Mouse (Mus musculus): ENCODE measurements around the gene BC025920.

Gene BC025920

DNA sequence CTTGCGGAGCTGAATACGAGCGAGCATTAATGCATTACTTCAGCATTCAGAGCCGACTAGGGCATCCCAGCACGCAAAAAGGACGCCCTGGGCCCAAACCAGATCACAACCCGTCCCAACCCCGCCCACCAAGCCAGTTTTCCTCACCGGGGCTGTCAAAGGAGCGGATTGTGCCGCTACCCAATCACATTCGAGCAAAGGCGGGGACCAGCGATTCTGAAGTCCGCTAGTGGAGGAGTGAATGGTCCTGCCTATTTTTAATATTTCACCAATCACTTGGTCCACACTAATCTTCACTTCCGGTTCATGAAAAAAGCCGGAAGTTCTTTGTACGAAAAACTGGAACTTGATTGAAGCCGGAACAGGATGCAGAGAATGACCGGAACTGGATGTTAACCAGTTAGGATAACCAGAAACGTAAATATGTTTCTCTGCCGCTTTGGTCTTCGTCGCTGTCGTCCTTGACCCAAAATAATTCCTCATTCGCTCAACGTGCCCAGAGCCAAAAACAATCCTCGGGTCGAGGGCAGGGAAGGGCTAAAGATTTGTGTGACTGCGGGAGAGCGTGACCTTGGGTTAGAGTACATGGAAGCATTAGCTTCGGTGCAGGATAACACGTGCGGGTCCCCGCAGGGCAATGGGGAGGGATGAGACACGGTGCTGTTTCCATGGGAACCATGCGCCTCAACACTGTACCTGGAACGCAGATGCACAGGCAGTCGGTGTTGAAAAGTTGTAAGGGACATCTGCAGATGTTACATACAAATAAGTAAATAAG is at the start of gene BC025920:
TSS of gene BC025920 (plus strand) at position 297 of the 778 bp plus-strand sequence.
- Histone ChIP-seq H3K36me3 (ENCODE audit: control insufficient read depth, insufficient read depth, low read length, poor library complexity, severe bottlenecking) (no peaks in the 10 kb centered on the region), H3K27me3 (ENCODE audit: control insufficient read depth, insufficient read depth, low read length, poor library complexity, severe bottlenecking) (no peaks in the 10 kb centered on the region)
- DNase-seq (ENCODE audit: low read depth, low spot score) = peak; percentile 95

DNA sequence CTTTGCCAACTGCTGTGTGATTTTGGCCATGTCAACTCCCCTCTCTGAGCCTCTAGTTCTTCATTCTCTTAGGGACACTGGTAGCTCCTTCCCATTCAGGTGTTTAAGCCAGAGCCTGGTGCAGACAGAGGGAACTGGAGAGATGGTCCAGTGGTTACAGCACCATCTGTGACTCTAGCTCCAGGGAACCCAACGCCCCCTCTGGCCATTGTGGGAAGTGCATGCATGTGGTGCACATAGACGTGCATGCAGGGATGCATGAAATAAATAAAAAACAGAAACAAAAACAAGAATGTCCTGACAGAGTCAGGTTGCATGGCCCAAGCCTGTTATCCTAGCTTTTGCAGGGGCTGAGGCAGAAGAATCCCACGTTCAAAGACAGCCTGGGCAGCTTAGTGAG is 49.8 kb upstream of the BC025920 start:
- DNase-seq (ENCODE audit: low read depth, low spot score) = no peak
- H3K27me3 ChIP-seq (ENCODE audit: control insufficient read depth, insufficient read depth, low read length, poor library complexity, severe bottlenecking) = no peaks in the 10 kb centered on the region
- H3K36me3 ChIP-seq (ENCODE audit: control insufficient read depth, insufficient read depth, low read length, poor library complexity, severe bottlenecking) = no peaks in the 10 kb centered on the region

DNA sequence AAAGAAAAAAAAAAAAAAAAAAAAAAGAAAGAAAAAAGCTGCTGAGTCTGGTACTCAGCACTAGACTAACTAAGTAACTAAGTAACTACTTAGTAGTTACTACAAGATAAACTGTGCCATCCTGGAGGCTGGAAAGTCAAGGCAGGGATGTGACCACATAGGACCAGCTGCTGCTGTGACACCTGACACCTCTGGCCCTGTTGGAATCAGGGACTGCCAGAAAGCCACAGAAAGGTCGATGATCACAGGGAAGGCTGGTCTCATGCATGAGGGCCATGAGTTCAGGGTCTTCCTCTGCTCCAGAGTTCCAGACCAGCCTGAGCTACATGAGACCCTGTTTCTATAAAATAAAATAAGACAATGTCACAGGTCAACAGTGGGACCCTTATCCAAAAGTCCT is 48.6 kb upstream of the BC025920 start:
- Histone ChIP-seq H3K36me3 (ENCODE audit: control insufficient read depth, insufficient read depth, low read length, poor library complexity, severe bottlenecking) (peaks cover 2% of the 10 kb centered on the region; the same call in 1 of the 2 replicates), H3K27me3 (ENCODE audit: control insufficient read depth, insufficient read depth, low read length, poor library complexity, severe bottlenecking) (no peaks in the 10 kb centered on the region)
- no peak for DNase-seq (ENCODE audit: low read depth, low spot score)

DNA sequence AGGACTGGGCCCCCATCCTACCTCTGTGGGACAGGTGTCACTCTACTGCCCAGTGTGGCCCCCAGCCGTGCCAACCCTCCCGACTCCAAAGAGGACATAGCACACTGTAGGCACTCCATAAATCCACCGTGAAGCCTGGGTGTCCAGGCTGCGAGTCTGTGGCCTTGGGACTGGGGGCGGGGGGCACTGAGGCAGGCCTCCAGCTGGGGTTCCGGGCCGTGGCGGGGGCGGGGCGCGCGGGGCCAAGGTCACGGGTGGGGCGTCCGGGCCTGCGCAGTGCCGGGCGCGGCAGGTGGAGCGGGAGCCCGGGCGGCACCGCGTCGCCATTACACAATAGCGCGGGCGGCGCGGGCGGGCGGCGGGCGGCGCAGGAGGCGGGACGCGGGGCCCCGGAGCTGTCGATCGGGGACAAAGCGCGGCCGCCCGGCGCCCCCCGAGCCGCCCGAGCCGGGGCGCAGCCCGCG is 46.9 kb upstream of the BC025920 start, which contains the start of gene Aes:
TSS of gene Aes (plus strand) at position 326 of the 464 bp plus-strand sequence.
- H3K27me3 ChIP-seq (ENCODE audit: control insufficient read depth, insufficient read depth, low read length, poor library complexity, severe bottlenecking) = no peaks in the 10 kb centered on the region
- peaks cover 2% of the 10 kb centered on the region; the same call in 1 of the 2 replicates for H3K36me3 ChIP-seq (ENCODE audit: control insufficient read depth, insufficient read depth, low read length, poor library complexity, severe bottlenecking)
- DNase-seq (ENCODE audit: low read depth, low spot score) = peak; percentile 68

DNA sequence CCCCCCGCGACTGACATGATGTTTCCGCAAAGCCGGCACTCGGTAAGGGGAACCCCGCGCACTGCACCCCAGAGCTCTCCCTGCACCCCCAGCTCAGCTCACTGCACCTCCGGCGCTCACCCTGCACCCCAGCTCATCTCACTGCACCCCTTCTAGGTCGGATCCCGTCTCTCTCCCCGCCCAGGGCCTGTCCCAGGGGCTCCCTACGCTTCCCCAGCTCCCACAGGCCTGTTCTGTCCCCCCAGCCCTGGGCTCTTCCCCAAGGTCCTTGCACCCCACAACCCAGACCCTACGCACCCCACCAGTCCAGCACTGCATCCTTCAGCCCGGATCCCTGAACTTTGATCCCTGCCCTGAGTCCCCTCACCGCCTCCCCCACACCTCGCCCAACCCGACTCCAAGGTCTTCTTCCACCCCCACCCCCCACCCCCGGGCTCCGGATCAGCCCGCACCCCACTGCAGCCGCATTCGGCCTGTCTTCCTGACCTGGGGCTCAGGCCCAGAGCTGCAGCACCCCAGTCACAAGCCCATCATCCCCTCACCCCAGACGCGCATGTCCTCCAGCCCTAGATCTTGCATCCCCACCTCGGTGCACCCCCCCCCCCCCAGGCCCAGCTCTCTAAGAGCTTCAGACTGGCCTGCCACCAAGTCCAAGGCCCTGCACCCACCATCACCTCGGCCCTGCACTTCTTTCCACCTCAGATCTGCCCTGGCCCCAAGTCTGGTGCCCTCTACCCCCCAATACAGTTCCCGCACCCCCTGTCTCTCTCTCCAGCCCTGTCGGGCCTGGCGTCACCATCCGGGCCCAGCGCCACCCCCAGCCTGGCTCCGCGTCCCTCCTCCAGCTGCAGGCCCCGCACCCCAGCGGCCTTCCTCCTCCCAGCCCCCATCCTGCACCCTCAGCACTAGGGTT is 46.2 kb upstream of the BC025920 start:
- DNase-seq (ENCODE audit: low read depth, low spot score) = peak; percentile 45
- peaks cover 5% of the 10 kb centered on the region for H3K36me3 ChIP-seq (ENCODE audit: control insufficient read depth, insufficient read depth, low read length, poor library complexity, severe bottlenecking)
- no peaks in the 10 kb centered on the region for H3K27me3 ChIP-seq (ENCODE audit: control insufficient read depth, insufficient read depth, low read length, poor library complexity, severe bottlenecking)

DNA sequence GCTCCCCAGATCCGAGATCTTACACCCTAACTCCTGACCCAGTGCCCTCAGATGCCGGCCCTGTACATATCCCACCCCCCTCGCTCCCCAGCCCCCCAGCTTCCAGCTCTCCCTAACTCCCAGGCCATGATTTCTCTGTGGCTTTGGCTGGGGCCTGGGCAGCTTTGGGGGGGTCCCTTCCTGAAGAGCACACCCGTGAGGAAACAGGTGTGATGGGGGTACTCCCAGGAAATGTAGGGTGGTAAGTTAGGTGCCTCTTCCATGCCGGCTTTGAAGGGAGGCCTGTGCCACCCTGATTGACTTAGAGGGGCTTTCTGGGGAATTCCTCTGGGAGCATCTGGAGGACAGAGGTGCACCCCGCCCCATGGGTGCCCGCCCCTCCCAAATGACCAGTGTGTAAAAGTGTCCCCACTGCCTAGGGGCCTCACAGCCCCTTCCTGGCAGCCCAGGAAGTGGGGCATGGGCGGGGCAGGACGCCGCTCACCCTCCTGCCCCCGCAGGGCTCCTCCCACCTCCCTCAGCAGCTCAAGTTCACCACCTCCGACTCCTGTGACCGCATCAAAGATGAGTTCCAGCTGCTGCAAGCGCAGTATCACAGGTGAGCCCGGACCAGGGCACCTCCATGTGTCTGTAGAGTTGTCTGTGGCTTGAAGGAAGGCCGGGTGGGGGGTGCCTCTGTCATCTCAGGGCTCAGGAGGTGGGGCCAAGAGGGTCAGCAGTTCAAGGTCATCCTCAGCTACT is 45.2 kb upstream of the BC025920 start:
- H3K27me3 ChIP-seq (ENCODE audit: control insufficient read depth, insufficient read depth, low read length, poor library complexity, severe bottlenecking) = no peaks in the 10 kb centered on the region

DNA sequence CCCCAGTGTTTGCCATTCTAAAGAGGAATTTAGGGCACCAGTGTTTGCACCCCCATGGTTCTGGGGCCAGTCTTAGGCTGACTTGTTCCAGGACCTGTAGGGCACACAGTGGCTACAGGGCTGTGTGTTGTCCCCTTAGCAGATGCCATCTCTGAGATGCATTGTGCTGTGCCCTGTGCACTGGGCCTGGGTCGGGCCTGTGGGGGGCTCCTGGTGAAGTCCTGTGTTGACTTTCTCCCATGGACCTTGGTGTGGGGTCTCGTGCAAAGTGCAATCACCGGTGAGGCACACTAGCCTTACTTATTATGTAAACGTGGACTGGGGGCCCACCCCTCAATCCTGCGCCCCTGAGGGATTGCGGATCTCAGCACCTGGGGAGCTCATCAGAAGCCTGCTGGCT is 43.7 kb upstream of the BC025920 start:
- no peak for DNase-seq (ENCODE audit: low read depth, low spot score)
- no peaks in the 10 kb centered on the region for H3K27me3 ChIP-seq (ENCODE audit: control insufficient read depth, insufficient read depth, low read length, poor library complexity, severe bottlenecking)
- H3K36me3 ChIP-seq (ENCODE audit: control insufficient read depth, insufficient read depth, low read length, poor library complexity, severe bottlenecking) = peaks cover 16% of the 10 kb centered on the region

More for the DNA sequence above, 45.2 kb upstream of the BC025920 start:
- DNase-seq (ENCODE audit: low read depth, low spot score) = peak; percentile 73
- peaks cover 13% of the 10 kb centered on the region for H3K36me3 ChIP-seq (ENCODE audit: control insufficient read depth, insufficient read depth, low read length, poor library complexity, severe bottlenecking)

DNA sequence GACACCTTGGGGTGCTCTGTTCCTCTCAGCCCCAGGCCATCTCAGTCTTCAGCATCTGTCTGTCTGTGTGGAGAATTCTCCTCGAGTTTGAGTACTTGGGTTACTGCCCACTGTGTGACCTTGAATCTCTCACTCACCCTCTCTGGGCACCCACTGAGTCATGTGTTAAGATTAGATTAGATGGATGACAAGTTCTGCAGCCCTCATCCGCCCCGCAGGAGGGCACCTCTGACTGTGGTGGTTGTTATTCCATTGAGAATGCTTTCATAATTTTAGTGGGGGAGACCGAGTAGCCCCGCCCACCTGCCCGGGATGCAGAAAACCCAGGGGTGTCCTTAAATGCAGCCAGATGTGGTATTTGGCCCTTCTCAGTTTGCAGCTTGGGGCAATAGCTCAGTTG is 42.6 kb upstream of the BC025920 start:
- DNase-seq (ENCODE audit: low read depth, low spot score) = no peak
- no peaks in the 10 kb centered on the region for H3K27me3 ChIP-seq (ENCODE audit: control insufficient read depth, insufficient read depth, low read length, poor library complexity, severe bottlenecking)
- peaks cover 16% of the 10 kb centered on the region for H3K36me3 ChIP-seq (ENCODE audit: control insufficient read depth, insufficient read depth, low read length, poor library complexity, severe bottlenecking)

DNA sequence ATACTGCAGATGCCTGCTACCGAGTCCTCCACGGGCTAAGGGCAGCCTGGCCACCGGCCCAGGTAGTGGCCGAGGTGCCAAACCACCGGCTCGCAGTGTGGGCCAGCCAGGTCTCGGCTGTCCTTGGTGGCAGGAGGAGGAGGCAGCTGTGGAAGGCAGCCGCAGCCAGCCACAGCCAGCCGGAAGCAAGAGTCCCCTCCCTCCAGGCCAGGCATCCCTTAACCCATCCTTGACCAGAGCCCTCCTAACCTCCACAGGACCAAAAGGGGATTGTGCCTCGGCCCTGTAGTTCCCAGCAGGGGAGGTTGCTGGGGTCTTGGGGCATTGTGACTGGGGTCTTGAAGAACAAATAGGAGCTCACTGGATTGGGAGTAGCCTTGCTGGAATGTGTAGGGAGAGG is 41.9 kb upstream of the BC025920 start:
- no peak for DNase-seq (ENCODE audit: low read depth, low spot score)
- no peaks in the 10 kb centered on the region for H3K27me3 ChIP-seq (ENCODE audit: control insufficient read depth, insufficient read depth, low read length, poor library complexity, severe bottlenecking)
- H3K36me3 ChIP-seq (ENCODE audit: control insufficient read depth, insufficient read depth, low read length, poor library complexity, severe bottlenecking) = peaks cover 16% of the 10 kb centered on the region

DNA sequence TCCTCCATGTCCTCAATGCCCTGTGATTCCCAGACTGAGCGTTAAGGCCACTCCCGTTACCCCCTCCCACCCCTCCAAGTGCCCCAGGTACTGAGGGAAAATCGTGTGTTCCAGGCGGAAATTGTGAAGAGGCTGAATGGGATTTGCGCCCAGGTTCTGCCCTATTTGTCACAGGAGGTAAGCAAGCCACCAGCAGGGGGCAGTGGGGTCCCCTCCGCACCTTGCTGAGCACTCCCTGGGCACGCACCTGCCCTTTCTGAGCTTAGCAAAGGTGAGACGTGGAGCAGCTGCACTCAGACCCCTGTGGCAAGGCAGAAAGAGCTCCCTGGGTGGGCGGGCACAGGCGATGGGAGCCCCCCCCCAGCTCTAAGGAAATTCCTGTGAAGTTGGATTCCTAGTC is 41.3 kb upstream of the BC025920 start:
- DNase-seq (ENCODE audit: low read depth, low spot score) = peak; percentile 79
- Histone ChIP-seq H3K36me3 (ENCODE audit: control insufficient read depth, insufficient read depth, low read length, poor library complexity, severe bottlenecking) (peaks cover 16% of the 10 kb centered on the region), H3K27me3 (ENCODE audit: control insufficient read depth, insufficient read depth, low read length, poor library complexity, severe bottlenecking) (no peaks in the 10 kb centered on the region)

DNA sequence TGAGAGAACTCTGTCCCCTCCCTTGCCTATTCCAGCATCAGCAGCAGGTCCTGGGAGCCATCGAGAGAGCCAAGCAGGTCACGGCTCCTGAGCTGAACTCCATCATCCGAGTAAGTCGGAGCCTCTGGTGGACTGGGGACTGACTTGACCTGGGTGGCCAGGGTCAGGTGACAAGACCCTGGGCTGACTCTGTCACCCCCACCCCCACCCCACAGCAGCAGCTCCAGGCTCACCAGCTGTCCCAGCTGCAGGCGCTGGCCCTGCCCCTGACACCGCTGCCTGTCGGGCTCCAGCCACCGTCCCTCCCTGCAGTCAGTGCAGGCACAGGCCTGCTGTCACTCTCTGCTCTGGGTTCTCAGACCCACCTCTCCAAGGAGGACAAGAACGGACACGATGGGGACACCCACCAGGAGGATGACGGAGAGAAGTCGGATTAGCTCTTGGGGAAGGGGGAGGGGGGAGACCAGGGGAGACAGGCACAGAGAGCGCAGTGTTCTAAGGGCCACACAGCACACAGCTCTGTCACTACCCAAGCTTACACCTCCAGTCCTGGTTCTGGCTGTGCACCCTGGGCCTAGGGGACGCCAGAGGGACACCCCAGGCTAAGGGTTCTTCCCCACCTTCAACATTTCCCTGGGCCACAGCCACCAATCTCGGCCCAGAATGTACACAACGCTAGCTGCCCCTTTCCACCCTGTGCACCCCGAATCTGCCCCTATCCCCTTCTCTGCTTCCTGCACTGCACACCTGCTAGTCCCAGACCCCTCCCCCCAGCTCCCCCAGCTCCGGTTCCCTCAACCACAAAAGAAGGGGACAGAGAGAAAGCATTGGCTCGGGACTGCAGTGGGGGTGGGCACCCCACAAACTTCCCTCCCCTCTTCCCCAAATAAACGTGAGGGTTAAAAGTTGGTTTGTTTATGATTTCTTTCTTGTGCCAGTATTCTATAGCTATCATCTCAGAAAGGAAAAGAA is 40.5 kb upstream of the BC025920 start:
- Histone ChIP-seq H3K36me3 (ENCODE audit: control insufficient read depth, insufficient read depth, low read length, poor library complexity, severe bottlenecking) (peaks cover 16% of the 10 kb centered on the region), H3K27me3 (ENCODE audit: control insufficient read depth, insufficient read depth, low read length, poor library complexity, severe bottlenecking) (no peaks in the 10 kb centered on the region)
- DNase-seq (ENCODE audit: low read depth, low spot score) = no peak

DNA sequence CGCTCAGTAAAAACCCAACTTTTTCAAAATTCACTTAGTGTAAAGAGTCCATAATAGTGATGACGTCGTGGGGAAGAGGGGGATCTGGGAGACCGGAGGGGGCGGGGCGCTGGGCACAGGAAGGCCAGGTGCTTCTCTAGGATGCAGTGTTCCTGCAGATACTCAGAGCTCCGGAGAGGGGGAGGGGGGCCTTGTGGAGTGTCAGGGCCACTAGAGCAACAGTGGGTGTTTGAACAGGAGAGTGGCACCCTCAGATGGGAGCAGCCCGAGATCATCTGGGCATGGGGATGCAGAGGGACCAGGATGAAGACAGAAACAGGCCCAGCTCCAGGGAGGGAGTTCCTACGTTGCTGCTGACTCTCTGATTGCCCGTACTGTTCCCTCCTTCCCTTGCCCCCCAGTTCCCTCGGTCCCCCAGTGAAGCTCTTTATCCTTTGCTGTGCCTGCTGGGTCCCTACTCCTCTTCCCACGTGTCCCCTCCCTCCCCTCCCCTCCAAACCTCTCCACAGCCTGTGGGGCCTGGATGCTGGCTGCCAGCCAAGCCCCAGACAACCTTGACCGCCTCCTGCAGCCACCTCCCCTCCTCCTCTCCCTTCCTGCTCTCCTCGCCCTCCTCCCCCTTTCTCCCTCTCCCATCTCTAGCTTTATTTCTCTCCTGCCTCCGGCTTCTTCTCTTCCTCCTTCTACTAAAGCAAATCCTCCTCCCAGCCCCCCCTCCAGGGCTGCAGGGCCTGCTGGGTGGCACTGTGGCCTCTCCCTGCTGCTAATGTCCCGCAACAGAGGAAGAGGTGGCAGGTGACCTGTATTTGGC is 37.5 kb upstream of the BC025920 start:
- Histone ChIP-seq H3K36me3 (ENCODE audit: control insufficient read depth, insufficient read depth, low read length, poor library complexity, severe bottlenecking) (peaks cover 14% of the 10 kb centered on the region), H3K27me3 (ENCODE audit: control insufficient read depth, insufficient read depth, low read length, poor library complexity, severe bottlenecking) (no peaks in the 10 kb centered on the region)
- DNase-seq (ENCODE audit: low read depth, low spot score) = no peak
